Mouse (Mus musculus): ENCODE data around the gene Armh3. TPM values are rescaled to one million over a fixed set of nuclear protein-coding genes. Genes with fewer than 3 reads are reported as not detected.

Gene Armh3
- total RNA-seq, 2 experiments from 2014 or later = 2.0 to 3.4 TPM

DNA sequence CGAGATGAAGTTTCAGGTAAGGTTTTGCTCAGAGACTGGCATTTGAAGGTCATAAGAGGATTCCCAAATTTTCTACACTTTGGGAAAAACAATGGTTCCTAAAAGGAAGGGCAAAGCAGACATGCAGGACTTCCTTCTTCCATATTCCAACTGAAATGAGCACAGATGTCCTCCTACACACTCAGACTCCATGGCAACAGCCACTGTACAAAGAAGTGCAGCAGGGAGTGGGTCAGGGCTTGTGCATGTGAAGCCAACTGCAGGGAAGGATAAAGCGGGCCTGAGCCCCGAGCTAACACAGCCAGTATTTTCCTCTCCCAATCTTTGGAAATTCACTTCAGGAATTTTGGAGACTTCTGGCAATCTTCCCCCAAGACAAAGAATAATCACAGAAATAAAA lies 80.4 kb downstream of the Armh3 start:
- no peak for ATAC-seq (replicated peaks; ENCODE audit: low FRiP score, poor library complexity, severe bottlenecking)

DNA sequence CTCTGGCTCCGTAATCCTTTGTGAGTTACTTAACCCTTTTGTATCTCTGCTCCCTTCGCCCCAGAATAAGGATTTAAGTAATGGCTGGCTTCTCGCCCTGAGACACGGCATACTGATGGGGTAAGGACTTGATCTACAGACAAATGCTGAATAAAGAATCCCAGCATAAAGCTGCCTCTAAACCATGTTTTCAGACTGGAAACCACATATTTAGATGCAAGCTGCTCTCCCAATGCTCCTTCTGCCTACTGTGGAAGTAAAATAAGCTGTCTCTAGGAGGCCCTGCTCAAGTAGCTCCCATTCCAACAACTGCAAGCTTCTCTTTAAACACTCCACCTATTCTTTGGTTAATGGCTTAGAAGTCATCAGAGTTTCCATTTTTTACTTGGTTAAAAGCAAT lies 81.8 kb downstream of the Armh3 start:
- ATAC-seq (replicated peaks; ENCODE audit: low FRiP score, poor library complexity, severe bottlenecking) = no peak

DNA sequence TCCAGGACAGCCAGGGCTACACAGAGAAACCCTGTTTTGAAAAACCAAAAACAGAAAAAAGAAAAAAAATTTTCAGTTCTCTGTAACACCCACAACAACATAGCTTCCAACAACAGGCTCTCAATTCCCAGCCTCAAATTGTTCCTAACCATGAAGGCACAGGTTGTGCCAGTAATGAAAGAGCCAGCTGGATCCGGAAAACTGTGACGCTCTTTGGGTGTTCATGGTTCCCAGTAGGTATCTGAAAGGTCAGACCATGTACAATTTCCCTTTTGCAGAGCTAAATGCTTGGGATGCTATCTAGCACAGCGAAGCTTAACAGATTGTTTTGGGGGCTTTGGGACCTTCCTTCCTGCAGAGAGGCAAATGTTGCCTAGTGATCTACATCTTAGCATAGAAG lies 82.3 kb downstream of the Armh3 start:
- ATAC-seq (replicated peaks; ENCODE audit: low FRiP score, poor library complexity, severe bottlenecking) = no peak

DNA sequence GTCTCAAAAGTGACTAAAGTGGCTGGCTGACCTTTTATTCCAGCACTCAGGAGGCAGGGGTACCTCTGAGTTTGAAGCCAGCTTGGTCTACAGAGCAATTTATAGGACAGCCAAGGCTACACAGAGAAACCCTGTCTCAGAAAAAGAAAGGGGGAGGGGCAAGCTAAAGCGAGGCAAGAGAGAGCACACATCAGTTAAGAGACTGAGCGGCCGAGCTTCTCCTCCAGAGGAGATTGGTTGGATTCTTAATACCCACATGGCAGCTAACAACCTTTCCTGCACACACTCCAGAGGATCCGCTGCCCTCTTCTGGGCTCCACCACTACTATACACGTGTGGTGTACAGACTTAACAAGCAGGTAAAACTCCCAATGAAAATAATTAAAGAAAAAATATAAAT lies 85.3 kb downstream of the Armh3 start:
- ATAC-seq (replicated peaks; ENCODE audit: low FRiP score, poor library complexity, severe bottlenecking) = no peak

DNA sequence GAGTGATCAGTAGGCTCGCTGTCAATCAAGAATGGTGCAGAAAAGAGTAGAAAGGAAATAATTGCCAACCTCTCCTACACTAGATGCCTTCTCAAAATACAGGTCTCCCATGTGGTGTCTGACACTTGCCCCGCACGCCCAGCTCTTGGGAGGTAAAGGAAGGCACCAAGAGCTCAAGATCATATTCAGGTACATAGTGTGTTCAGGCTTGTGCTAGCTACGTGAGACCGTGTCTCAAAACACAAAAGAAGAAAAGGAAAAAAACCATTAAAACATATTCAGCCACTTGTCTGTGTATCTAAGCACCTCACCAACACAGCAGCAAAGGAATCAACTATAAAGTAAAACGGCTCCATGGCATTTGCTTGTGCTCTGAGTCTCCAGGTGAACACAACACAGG lies 85.9 kb downstream of the Armh3 start:
- ATAC-seq (replicated peaks; ENCODE audit: low FRiP score, poor library complexity, severe bottlenecking) = no peak

DNA sequence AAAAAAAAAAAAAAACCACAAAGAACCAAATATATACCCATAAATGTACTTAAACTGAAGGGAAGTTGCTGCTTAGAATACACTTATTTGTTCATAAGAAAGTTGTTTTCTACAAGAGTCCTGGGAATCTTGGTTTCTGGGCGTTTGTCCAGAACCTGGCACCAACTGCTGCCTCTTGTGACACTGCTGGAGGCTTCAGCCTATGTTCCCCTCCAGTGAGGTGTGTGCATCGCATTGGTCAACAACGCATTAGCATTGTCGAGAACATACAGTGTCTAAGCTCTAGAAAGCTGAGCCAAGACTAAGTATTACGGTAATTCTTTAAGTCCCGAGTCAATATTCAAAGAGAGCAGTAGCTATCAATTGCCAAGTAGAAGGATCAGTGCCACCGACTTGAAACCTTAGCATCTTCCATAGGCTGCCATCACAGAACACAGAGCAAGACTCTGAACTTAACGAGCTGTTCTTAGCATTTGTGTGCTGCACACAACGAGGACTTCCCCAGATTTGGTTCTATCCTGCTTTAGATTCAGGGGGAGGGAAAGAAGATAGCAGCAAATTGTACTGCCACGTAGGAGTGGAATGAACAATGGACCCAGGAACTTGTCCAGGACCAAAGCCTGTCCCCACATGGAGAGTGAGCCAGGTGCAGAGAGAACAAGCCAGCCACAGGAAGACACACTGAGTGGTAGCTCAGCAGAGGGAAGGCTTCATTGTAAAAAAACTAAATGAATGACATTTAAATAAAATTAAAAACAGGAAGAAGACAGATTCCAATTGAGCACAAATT lies 86.9 kb downstream of the Armh3 start:
- no peak for ATAC-seq (replicated peaks; ENCODE audit: low FRiP score, poor library complexity, severe bottlenecking)

DNA sequence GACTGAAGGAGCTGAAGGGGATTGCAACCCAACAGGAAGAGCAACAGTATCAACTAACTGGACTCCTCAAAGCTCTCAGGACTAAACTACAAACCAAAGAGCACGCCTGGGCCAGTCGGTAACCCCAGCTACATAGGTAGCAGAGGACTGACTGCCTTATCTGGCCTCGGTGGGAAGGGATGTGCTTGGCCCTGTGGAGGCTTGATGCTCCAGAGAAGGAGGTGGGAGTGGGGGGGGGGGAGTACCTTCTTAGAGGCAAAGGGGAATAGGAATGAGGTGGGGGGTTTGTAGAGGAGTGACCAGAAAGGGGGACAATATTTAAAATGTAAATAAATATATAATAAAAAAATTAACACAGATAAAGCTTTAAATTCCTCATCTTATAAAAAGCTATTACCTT lies 90.0 kb downstream of the Armh3 start:
- ATAC-seq (replicated peaks; ENCODE audit: low FRiP score, poor library complexity, severe bottlenecking) = no peak

DNA sequence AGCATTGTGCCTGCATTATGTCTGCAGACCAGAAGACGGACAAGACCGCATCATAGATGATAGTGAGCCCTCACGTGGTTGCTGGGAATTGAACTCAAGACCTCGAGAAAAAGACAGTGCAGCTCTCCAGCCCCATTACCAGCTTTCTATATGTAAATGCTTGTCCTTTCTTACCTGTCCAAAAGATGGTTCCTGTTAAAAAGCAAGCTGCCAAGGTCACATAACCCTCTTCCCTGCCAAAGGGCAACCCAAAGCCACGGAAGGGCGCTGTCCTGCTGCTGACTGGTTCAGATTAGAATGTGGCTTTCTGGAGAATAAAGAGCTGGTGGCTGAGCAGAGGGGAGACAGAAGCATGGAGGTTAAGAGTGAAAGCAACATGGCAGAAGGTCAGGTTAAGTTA lies 90.9 kb downstream of the Armh3 start:
- ATAC-seq (replicated peaks; ENCODE audit: low FRiP score, poor library complexity, severe bottlenecking) = no peak

DNA sequence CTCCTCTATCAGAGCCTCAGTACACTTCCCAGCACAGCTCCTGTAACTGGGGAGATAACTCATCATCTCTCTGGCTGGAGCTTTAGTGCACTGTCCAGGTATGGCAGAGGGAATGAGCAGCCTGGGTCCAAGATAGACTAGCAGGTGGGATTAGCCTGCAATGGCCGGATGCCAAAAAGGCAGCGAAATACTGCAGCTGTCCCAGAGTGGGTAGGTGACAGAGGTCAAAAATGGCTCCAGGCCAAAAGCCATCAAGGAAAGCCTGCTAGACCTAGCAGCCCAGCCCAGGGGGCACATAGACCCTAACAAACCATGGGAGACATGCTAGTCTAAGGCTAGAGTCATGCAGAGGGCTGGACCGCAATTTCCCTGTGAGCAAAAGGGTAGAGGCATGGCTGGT lies 94.4 kb downstream of the Armh3 start:
- no peak for ATAC-seq (replicated peaks; ENCODE audit: low FRiP score, poor library complexity, severe bottlenecking)

DNA sequence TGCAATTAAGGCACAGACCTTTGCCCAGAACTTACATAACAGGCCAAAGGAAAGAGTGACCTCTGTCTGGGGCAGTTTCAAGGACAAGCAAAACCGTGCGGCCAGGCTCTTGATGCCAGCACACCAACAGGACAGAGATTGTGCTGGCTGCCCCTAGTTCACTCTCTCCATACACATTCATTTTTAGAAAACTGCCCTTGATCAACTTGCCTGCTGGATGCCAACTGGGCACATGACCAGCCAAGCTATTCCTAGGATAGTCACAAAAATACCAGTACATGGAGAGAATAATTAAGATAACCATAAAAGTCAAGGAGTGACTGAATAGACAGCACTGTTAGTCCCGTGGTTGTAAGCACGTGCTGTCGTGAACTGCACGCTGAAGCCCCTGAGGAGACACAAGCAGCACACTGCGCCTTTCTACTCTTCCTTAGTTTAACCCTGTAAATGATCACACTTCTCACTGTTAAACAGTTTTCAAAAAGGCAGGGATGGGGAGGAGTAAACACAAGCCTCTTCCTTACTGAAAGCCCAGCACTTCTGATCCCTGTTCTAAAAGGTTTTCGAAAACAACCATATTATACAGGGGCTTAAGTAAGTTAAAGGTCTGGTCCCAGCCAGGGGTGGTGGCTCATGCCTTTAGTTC lies 95.8 kb downstream of the Armh3 start:
- no peak for ATAC-seq (replicated peaks; ENCODE audit: low FRiP score, poor library complexity, severe bottlenecking)

DNA sequence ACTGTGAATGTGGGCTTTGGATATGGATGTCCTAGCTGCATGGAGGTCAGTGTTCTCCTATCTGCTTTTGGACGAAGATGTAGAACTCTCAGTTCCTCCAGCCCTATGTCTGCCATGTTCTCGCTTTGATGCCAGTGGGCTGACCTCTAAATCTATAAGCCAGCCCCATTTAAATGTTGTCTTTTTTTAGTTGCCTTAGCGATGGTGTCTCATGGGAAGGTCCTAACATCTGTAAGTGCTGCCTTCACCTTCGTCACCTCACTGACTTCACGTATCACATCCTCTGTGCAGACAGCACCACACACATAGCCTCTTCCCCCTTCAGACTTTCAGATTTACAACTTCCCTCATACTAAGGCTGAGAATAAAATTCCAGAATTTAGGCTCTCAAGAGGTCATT lies 97.5 kb downstream of the Armh3 start:
- no peak for ATAC-seq (replicated peaks; ENCODE audit: low FRiP score, poor library complexity, severe bottlenecking)

DNA sequence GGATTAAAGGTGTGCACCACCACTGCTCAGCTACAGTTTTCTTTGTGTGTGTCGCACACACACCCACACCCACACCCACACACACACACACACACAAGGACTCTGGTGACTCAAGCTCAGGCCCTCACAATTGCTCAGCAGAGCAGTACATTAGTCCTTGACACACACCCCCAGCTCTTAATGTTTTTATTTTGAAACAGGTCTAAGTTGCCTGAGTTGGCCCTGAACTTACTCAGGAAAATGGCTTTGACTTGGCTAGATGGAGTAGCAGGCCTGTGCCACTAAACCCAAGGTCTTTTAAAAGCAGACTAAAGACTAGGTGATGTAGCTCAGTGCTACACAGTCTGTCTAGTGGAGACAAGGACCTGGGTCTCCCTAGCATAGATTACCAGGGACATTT lies 102.6 kb downstream of the Armh3 start:
- ATAC-seq (replicated peaks; ENCODE audit: low FRiP score, poor library complexity, severe bottlenecking) = no peak

DNA sequence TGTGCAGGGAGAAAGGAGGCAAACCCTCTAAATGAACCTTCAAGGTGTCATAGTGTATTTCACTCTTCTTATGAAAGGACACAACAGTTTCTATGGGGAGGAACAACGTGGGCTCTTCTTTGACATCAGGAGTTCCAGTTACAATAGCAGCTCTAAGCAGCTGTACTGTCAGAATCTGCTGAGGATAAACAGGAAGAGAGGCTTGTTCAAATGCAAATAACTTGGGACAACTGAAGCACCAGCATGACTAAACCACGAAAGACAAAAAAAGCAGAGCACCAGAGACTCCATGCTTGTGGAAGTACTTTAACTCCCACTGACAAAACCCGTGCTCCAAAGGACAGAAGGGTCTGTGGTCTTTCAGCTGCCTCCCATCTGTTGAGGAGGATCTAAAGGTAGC lies 116.2 kb downstream of the Armh3 start:
- no peak for ATAC-seq (replicated peaks; ENCODE audit: low FRiP score, poor library complexity, severe bottlenecking)

DNA sequence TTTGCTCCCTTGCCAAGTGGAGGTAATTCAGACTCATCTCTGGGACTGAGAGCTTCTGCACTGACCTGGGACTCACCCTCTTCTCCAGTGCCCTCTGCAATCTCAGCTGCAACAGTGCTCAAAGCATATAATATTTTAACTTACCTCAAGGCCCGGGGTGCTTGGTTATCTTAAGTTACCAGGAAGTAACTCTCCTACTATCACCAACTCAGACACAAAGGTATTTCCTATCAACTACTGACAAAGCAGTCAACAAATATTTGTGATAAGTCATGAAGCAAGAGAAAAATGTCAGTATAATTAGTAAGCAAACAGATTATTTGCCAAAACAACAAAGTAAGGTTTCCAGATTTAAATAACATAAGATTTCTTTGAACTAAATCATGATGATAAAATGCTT lies 125.0 kb downstream of the Armh3 start:
- no peak for ATAC-seq (replicated peaks; ENCODE audit: low FRiP score, poor library complexity, severe bottlenecking)

DNA sequence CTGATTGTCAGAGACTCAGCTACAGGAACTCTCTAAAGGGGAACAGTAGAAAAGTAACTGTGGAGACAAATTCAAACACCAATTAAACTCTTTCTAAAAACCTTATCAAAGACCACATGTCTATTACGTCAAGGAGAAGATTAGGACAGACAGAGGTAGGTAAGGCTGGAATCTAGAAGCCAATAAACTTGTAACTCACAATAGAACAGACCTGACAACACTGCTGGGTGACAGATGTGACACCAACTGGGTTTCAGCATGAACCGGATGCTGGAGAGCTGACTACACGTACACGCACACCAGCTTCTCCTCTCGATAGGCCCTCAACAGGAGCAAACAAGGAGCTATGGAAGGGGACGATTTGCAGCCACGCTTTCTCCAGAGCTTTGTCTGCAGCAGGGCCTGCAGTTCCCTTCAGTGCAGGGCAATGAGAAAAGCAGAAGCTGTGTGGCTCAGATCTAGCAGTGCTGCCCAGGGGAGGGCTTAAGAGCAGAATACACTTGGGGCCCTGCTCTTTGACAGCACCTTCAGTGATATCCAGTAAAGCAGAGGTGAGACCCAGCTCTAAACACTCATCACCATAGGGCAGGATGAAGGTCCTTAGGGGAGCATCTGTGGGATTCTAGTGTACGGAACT lies 142.9 kb downstream of the Armh3 start:
- ATAC-seq (replicated peaks; ENCODE audit: low FRiP score, poor library complexity, severe bottlenecking) = no peak

DNA sequence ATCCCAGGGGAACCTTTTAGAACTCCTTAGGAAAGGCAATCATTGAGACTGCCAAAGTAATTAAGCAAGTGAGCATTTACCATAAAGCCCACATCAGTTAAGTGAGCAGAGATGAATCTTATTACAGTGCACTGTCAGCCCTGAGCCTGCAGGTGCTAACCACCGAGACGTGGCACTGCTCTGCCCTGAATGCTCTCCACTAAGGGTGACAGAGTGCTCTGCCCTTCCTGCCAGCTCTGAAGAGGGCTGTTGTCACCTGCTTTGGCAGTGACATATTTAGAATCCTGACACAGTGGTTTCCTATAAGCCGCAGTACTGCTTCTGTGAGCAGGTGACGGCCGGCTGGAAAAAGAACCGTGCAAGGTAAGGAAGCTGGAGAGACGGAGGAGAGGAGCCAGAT lies 143.8 kb downstream of the Armh3 start:
- ATAC-seq (replicated peaks; ENCODE audit: low FRiP score, poor library complexity, severe bottlenecking) = no peak

DNA sequence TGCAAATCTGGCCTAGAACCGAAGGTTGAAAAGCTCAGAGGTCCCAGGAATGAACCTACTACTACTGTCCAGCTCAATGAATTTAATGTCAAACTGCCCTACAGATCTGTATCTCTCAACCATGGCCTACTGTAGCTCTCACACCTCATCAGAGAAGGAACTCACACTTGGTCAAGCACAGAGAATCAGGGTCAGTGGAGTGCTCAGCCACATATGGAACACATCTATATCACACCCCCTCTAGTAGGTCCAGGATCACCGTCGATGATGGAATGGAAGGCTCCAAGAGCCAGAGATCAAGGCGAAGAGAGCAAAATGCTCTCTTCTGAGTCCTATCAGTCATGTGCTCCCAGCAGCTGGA lies 150.6 kb downstream of the Armh3 start:
- ATAC-seq (replicated peaks; ENCODE audit: low FRiP score, poor library complexity, severe bottlenecking) = no peak

DNA sequence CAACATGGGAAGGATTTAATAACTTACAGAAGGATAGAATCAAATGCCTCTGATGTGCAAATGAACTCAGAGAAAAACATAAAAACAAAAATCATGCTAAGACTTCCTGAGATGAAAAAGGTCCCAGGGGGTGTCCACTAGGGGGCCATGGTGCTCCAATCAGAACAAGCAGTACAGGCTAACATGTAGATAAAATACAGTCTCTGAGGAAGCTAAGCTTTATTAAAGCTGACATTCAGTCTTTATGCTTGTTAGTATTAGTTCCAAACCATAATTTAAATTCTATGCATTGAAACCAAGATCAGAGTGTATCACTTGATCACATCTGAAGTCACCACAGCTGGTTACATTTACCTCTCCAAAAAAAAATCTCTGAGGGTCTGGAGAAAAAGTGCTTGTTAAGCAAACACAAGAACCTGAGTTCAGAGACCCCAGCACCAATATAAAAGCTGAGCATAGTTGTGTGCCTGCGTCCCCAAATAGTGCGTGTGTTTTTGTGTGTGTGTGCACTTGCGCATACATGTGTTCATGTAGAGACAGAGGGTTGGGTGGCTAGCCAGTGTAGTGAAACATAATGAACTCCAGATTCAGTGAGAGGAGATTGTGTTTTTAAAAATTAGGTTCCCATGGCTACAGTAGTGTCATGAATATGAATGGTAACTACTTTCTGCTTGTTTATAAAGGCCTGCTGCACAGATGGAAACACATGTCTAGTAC lies 151.1 kb downstream of the Armh3 start:
- ATAC-seq (replicated peaks; ENCODE audit: low FRiP score, poor library complexity, severe bottlenecking) = no peak

DNA sequence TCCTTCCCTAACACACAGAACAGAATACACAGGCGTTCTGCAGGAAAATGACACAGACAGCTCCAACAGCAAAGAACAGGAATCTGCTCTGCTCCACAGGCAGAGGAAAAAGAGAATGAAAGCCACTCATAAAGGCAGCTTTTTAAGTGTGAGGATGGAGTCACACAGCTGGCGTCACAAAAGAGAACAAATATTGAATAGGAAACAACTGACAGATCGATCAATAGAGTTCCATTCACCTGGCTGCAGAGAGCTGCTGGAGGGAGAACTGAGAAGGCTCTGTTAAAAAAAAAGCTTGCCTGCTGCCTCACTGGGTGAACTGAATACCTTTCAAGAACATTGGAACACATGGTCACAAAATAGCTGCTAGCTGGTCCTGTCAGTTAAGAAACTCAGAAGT lies 154.1 kb downstream of the Armh3 start:
- no peak for ATAC-seq (replicated peaks; ENCODE audit: low FRiP score, poor library complexity, severe bottlenecking)

DNA sequence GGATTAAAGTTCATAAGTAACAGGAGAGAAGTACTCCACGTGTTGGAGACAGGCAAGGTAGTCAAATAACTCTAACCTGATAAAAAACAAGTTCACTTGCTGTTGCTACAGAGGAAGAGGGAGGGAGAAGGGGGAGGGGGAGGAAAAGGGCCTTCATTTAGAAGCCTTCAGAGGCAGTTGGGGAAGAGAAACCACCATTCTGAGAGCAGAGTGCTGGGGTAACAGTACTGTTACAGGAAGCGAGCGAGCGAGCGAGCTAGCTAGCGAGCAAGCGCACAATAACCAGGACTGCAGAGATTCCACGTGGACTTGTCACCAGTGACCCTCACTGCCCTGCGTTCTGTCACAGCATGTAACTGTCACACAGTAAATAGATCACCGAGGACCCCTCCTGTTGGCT lies 154.9 kb downstream of the Armh3 start:
- no peak for ATAC-seq (replicated peaks; ENCODE audit: low FRiP score, poor library complexity, severe bottlenecking)

Data from erythroid progenitor cell, adult 5-6 weeks (primary cell).